Mouse (Mus musculus): ENCODE measurements at regions not wholly inside any gene's neighbourhood (a gene's known extent, or its start where the extent isn't known, plus 50 kb on each side); places are given as distances from the start of the nearest gene placed in this dataset.

DNA sequence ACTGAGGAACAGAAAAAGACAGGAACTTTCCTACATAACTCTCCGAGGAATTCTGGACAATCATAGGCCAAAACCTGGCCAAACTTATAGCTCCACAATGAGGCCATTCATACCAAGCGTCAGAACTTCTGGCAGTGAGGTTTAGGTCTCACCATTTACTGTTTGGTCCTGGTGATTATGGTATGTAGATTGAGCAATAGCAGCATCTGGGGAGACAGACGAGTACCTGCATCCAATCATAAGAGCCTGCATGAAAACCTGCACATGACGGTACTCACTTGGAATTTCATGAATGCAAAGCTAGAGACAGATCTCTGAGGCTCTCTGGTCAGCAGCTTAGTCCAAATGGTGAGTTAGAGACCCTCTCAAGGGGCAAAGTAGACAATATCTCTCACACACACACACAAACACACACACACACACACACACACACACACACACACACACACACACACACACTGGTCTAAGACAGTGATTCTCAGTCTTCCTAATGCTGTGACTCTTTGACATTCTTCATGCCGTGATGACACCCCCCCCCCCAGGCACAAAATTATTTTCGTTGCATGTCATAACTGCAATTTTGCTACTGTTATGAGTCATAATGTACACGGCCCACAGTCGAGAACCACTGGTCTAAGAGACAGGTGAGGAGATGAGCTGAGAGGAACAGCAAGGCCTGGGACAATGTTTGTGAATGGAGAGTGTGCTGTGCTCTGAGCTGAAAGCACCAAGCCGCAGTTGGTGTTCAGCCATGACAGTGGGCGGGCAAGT lies 522.6 kb upstream of the Atp11b start:
- TF ChIP-seq CTCF (IDR thresholded peaks at IDR 0.05; ENCODE audit: borderline replicate concordance, control insufficient read depth, extremely low read depth, insufficient read depth, low read length, poor library complexity) (no peak), POLR2A (IDR thresholded peaks at IDR 0.05; ENCODE audit: control insufficient read depth, extremely low read depth, insufficient read depth, low read length, poor library complexity) (no peak)
